ENCODE assay signal across 8 mouse cellular contexts in the genomic region with DNA sequence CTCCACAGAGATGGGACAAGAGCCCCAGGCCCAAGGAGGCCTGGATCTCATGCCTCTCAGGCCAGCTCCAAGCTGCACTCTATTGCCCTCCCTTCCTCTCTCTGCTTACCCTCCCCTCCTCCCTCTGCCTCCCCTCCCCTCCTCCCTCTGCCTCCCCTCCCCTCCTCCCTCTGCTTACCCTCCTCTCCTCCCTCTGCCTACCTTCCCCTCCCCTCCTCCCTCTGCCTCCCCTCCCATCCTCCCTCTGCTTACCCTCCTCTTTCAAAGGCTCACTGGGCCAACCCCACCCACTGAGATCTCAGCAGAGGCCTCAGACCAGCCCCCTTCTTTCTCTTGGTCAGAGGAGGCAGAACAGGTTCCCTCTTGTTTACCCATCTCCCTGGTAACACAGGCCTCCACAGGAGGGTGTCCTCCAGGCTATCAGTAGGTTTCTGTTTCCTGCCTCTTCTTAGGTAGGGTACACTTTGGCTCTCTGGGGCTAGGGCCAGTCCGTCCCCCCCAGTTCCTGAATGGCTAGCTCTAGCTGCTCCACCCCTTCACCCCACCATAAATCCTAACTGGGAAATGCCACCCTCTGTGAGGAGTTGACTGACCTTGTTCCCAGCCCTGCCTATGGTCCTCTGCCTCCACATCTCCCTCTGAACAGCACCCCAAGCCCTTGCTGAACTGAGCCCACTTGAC. TPM values are rescaled to one million over a fixed set of nuclear protein-coding genes. Genes with fewer than 3 reads are reported as not detected.
DNase-seq lines count a peak whose midpoint lies in the region; ATAC-seq lines count a peak whose summit lies in the region.

No protein-coding gene starts in this region.

- no peak overlapping the region for H3K4me2 ChIP-seq in hindbrain, embryonic 14.5 days (replicated peaks)
- H3K4me2 ChIP-seq in liver, embryonic 13.5 days: peak overlapping the region; percentile 28; the same call in 1 of the 2 replicates

- no peaks in the 10 kb centered on the region for H3K27me3 ChIP-seq in hindbrain, embryonic 14.5 days (ENCODE audit: control insufficient read depth, insufficient read depth, low read length)
- no peaks in the 10 kb centered on the region for H3K27me3 ChIP-seq in liver, embryonic 13.5 days

- peaks cover 14% of the 10 kb centered on the region; the same call in 1 of the 2 replicates for H3K36me3 ChIP-seq in hindbrain, embryonic 14.5 days (replicated peaks; ENCODE audit: control insufficient read depth, insufficient read depth)
- H3K36me3 ChIP-seq in liver, embryonic 13.5 days: peaks cover 20% of the 10 kb centered on the region

- 23% methylated on average over 1 of the region's 1 CpGs for WGBS in hindbrain, embryonic 14.5 days
- 22% methylated on average over 1 of the region's 1 CpGs for WGBS in liver, embryonic 13.5 days (ENCODE audit: insufficient replicate concordance)

- H3K4me3 ChIP-seq in hindbrain, embryonic 14.5 days (replicated peaks; ENCODE audit: low read length): no peak overlapping the region
- no peak overlapping the region for H3K4me3 ChIP-seq in liver, embryonic 13.5 days (replicated peaks)

- peak; percentile 75 for DNase-seq in urinary bladder, postnatal 14 days (ENCODE audit: low spot score)
- DNase-seq in urinary bladder, postnatal 25 days (ENCODE audit: low spot score): no peak
- DNase-seq in hindbrain, embryonic 14.5 days (ENCODE audit: low spot score): no peak
- peak; percentile 47 for DNase-seq in liver, embryonic 13.5 days
- peak; percentile 26 for DNase-seq in retina, embryonic 14.5 days (ENCODE audit: low spot score)
- DNase-seq in Muller cell, postnatal 12 days (ENCODE audit: inconsistent ontology term): no peak
- no peak for DNase-seq in heart, postnatal 36 days

- peak; percentile 41; the same call in 1 of the 2 replicates for ATAC-seq in hindbrain, embryonic 14.5 days (ENCODE audit: low FRiP score)
- ATAC-seq in liver, embryonic 13.5 days (ENCODE audit: low read depth): peak; percentile 78
- no peak for ATAC-seq in erythroblast, adult 5-6 weeks (replicated peaks; ENCODE audit: low FRiP score, poor library complexity, severe bottlenecking)

- no peaks in the 10 kb centered on the region for H3K9me3 ChIP-seq in hindbrain, embryonic 14.5 days (ENCODE audit: control insufficient read depth, low read length)
- no peaks in the 10 kb centered on the region for H3K9me3 ChIP-seq in liver, embryonic 13.5 days (replicated peaks)

- no peak overlapping the region for H3K9ac ChIP-seq in hindbrain, embryonic 14.5 days
- H3K9ac ChIP-seq in liver, embryonic 13.5 days: peak overlapping the region; percentile 52

- H3K27ac ChIP-seq in hindbrain, embryonic 14.5 days: no peak overlapping the region
- peak overlapping the region; percentile 84 for H3K27ac ChIP-seq in liver, embryonic 13.5 days

- H3K4me1 ChIP-seq in hindbrain, embryonic 14.5 days (replicated peaks; ENCODE audit: control insufficient read depth, insufficient read depth, low read length): no peaks in the 10 kb centered on the region
- peaks cover 34% of the 10 kb centered on the region for H3K4me1 ChIP-seq in liver, embryonic 13.5 days (replicated peaks)

- intact Hi-C loops in heart, postnatal 36 days (cut with DNase I): loop anchor here (5.0 kb wide), 1 partner anchor 77 kb away; no protein-coding TSS in a partner anchor

RNA-seq across cellular contexts. Expression of a gene that starts 17.7 kb away (rescaled TPM):
- polyA plus RNA-seq in hindbrain, embryonic 14.5 days (2014; fragmentation: Nextera tagmentation; extraction: Ambion mirVana): 16.4 and 16.9 TPM in 2 replicates
- polyA plus RNA-seq in liver, embryonic 13.5 days (2015; fragmentation: Nextera tagmentation; extraction: Ambion mirVana): 14.4 and 14.5 TPM in 2 replicates
- total RNA-seq in erythroblast, adult 5-6 weeks (2015; ENCODE audit: low replicate concordance): 34.5 and 36.5 TPM in 2 replicates
- total RNA-seq in erythroblast, adult 5-6 weeks (2017; ENCODE audit: low replicate concordance): 47.1 and 67.9 TPM in 2 replicates
- total RNA-seq in heart, postnatal 36 days (2021): 10 to 100 TPM; 12.0 to 13.6 TPM

RNA-seq across cellular contexts. Expression of a gene that starts 20.5 kb away (rescaled TPM):
- polyA plus RNA-seq in hindbrain, embryonic 14.5 days (2014; fragmentation: Nextera tagmentation; extraction: Ambion mirVana): 78.9 and 80.3 TPM in 2 replicates
- 387 and 400 TPM in 2 replicates for polyA plus RNA-seq in liver, embryonic 13.5 days (2015; fragmentation: Nextera tagmentation; extraction: Ambion mirVana)
- total RNA-seq in erythroblast, adult 5-6 weeks (2015; ENCODE audit: low replicate concordance): 85.3 and 115 TPM in 2 replicates
- 64.3 and 65.9 TPM in 2 replicates for total RNA-seq in erythroblast, adult 5-6 weeks (2017; ENCODE audit: low replicate concordance)
- total RNA-seq in heart, postnatal 36 days (2021): 10 to 100 TPM; 79.8 to 88.7 TPM

RNA-seq across cellular contexts. Expression of a gene that starts 47.2 kb away (rescaled TPM):
- 0.37 and 0.47 TPM in 2 replicates for polyA plus RNA-seq in hindbrain, embryonic 14.5 days (2014; fragmentation: Nextera tagmentation; extraction: Ambion mirVana)
- 0.78 and 0.88 TPM in 2 replicates for polyA plus RNA-seq in liver, embryonic 13.5 days (2015; fragmentation: Nextera tagmentation; extraction: Ambion mirVana)
- not detected in 2 replicates for total RNA-seq in erythroblast, adult 5-6 weeks (2015; ENCODE audit: low replicate concordance)
- total RNA-seq in erythroblast, adult 5-6 weeks (2017; ENCODE audit: low replicate concordance): not detected in 2 replicates
- total RNA-seq in heart, postnatal 36 days (2021): not detected

RNA-seq across cellular contexts. Expression of a gene that starts 48.0 kb away (rescaled TPM):
- polyA plus RNA-seq in hindbrain, embryonic 14.5 days (2014; fragmentation: Nextera tagmentation; extraction: Ambion mirVana): 0.23 and 0.31 TPM in 2 replicates
- 0.16 and 0.24 TPM in 2 replicates for polyA plus RNA-seq in liver, embryonic 13.5 days (2015; fragmentation: Nextera tagmentation; extraction: Ambion mirVana)
- 0.63 TPM in 1 of 2 replicates, not detected in the other for total RNA-seq in erythroblast, adult 5-6 weeks (2015; ENCODE audit: low replicate concordance)
- 0.70 TPM in 1 of 2 replicates, not detected in the other for total RNA-seq in erythroblast, adult 5-6 weeks (2017; ENCODE audit: low replicate concordance)
- 1 to 10 TPM; 1.6 to 1.8 TPM for total RNA-seq in heart, postnatal 36 days (2021)

Comparison
In these comparisons a context has a peak if more than half of its experiments do, and no peak if none do; other contexts are left out.
1. DNase-seq: peak in urinary bladder, postnatal 14 days (single experiment), liver, embryonic 13.5 days (single experiment) and retina, embryonic 14.5 days (single experiment); none in urinary bladder, postnatal 25 days (single experiment), hindbrain, embryonic 14.5 days (single experiment), Muller cell, postnatal 12 days (single experiment) and heart, postnatal 36 days (0 of 2).